Mouse (Mus musculus) forebrain, postnatal 0 days (tissue): ENCODE results near the gene Gm44790. TPM values are rescaled to one million over a fixed set of nuclear protein-coding genes. Genes with fewer than 3 reads are reported as not detected.

Experiments
- ATAC-seq: fragments of 200-750 bp; cut with Nextera tagmentation; 2 replicates; pipeline ENCODE4 v1.8.0; 2017; ENCODE audit warnings: mild to moderate bottlenecking, moderate library complexity
- DNase-seq: peaks from one replicate; pipeline ENCODE4 v3.0.0-alpha.2; 2015
- H3K27ac ChIP-seq: fragments of 300-500 bp; sonication (generic); 2 replicates; pipeline ENCODE4 v1.5.1; 2014; ENCODE audit warnings: low read depth, mild to moderate bottlenecking, antibody characterized with exemption, low read length, moderate library complexity, mixed read lengths
- H3K27me3 ChIP-seq: fragments of 300-500 bp; sonication (generic); 2 replicates; pipeline ENCODE4 v1.6.1; 2014; ENCODE audit warnings: mild to moderate bottlenecking, low read length, mixed read lengths; ENCODE audit not compliant: insufficient read depth
- H3K36me3 ChIP-seq: fragments of 300-500 bp; sonication (generic); 2 replicates; pipeline ENCODE4 v1.6.1; 2014; ENCODE audit warnings: mild to moderate bottlenecking, moderate library complexity; ENCODE audit not compliant: insufficient read depth
- H3K4me1 ChIP-seq: fragments of 300-500 bp; sonication (generic); 2 replicates; pipeline ENCODE4 v1.6.1; 2014; ENCODE audit warnings: antibody characterized with exemption; ENCODE audit not compliant: insufficient read depth
- H3K4me2 ChIP-seq: fragments of 300-500 bp; sonication (generic); 2 replicates; pipeline ENCODE4 v1.6.1; 2014; ENCODE audit warnings: low read depth, mild to moderate bottlenecking, moderate library complexity
- H3K4me3 ChIP-seq: fragments of 300-500 bp; sonication (generic); 2 replicates; pipeline ENCODE4 v1.5.1; 2014; ENCODE audit warnings: low read depth, low read length, mixed read lengths
- H3K9ac ChIP-seq: fragments of 300-500 bp; sonication (generic); 2 replicates; pipeline ENCODE4 v1.6.1; 2014; ENCODE audit warnings: mild to moderate bottlenecking
- H3K9me3 ChIP-seq: fragments of 300-500 bp; sonication (generic); 2 replicates; pipeline ENCODE4 v1.6.1; 2016; ENCODE audit warnings: low read length
- CTCF ChIP-seq: sonication (generic); IDR thresholded peaks from 2 replicates; pipeline ENCODE4 v1.5.1; 2016; ENCODE audit warnings: antibody characterized with exemption, control low read depth, low read depth
- WGBS: fragments of 180-500 bp; shearing (Covaris S2); extraction: QIAGEN DNeasy Blood & Tissue Kit; methylation state at CpG from one replicate; pipeline ENCODE4 v1.1.7; 2014; 5-methylcytosine and 5-hydroxymethylcytosine counted together
- polyA plus RNA-seq: library from polyadenylated mRNA; unstranded; fragments of >200 nt; fragmentation: Nextera tagmentation; extraction: Ambion mirVana; gene quantifications from 2 replicates; pipeline ENCODE4 v1.2.1, GENCODE M21; 2015
- total RNA-seq: library from RNA; depleted of rRNA; stranded (reverse); fragments of >200 nt; gene quantifications from 2 replicates; pipeline ENCODE4 v1.2.3, GENCODE M21; 2014

The Gm44790 gene
- total and polyA plus RNA-seq, 2 experiments from 2014 or later: 0.67 TPM; not detected in 1

- 88% methylated on average over 12 of the region's 12 CpGs for WGBS
- Histone ChIP-seq H3K36me3 (peaks cover 63% of the 10 kb centered on the region), H3K9me3 (no peaks in the 10 kb centered on the region), H3K4me3 (no peak overlapping the region), H3K27ac (no peak overlapping the region), H3K4me1 (no peaks in the 10 kb centered on the region), H3K4me2 (no peak overlapping the region), H3K9ac (no peak overlapping the region), H3K27me3 (no peaks in the 10 kb centered on the region)
- DNase-seq (no peak), ATAC-seq (no peak)
- TF ChIP-seq CTCF: no peak
These were observed 39.1 kb upstream of the Gm44790 start for GRCm38 (mm10) chr6:86387313-86387712.

GRCm38 (mm10) chr6:86388461-86388860 is 38.0 kb upstream of the Gm44790 start:
- no peaks in the 10 kb centered on the region for H3K9me3 ChIP-seq
- H3K27ac ChIP-seq: no peak overlapping the region
- H3K4me2 ChIP-seq: no peak overlapping the region
- WGBS: 90% methylated on average over 18 of the region's 18 CpGs
- no peaks in the 10 kb centered on the region for H3K27me3 ChIP-seq
- H3K4me1 ChIP-seq: no peaks in the 10 kb centered on the region
- peaks cover 66% of the 10 kb centered on the region for H3K36me3 ChIP-seq
- no peak overlapping the region for H3K4me3 ChIP-seq
- no peak overlapping the region for H3K9ac ChIP-seq
- DNase-seq (no peak), ATAC-seq (no peak)
- TF ChIP-seq CTCF: no peak

GRCm38 (mm10) chr6:86391326-86391725 is 35.1 kb upstream of the Gm44790 start:
- peaks cover 7% of the 10 kb centered on the region; the same call in 1 of the 2 replicates for H3K4me1 ChIP-seq
- H3K36me3 ChIP-seq: peaks cover 58% of the 10 kb centered on the region
- H3K9me3 ChIP-seq: no peaks in the 10 kb centered on the region
- H3K27me3 ChIP-seq: no peaks in the 10 kb centered on the region
- no peak overlapping the region for H3K27ac ChIP-seq
- no peak overlapping the region for H3K9ac ChIP-seq
- TF ChIP-seq CTCF: peak; percentile 47
- 96% methylated on average over 5 of the region's 5 CpGs for WGBS
- no peak overlapping the region for H3K4me3 ChIP-seq
- DNase-seq: no peak
- no peak for ATAC-seq
- H3K4me2 ChIP-seq: no peak overlapping the region

- 97% methylated on average over 1 of the region's 1 CpGs for WGBS
- H3K4me2 ChIP-seq: no peak overlapping the region
- no peak overlapping the region for H3K27ac ChIP-seq
- TF ChIP-seq CTCF: 0 out of 2 replicates have a peak, but pooled peaks have one; percentile 18
- peaks cover 47% of the 10 kb centered on the region for H3K36me3 ChIP-seq
- no peak overlapping the region for H3K4me3 ChIP-seq
- no peaks in the 10 kb centered on the region for H3K9me3 ChIP-seq
- H3K9ac ChIP-seq: no peak overlapping the region
- DNase-seq (no peak), ATAC-seq (no peak)
- H3K27me3 ChIP-seq: no peaks in the 10 kb centered on the region
- peaks cover 13% of the 10 kb centered on the region for H3K4me1 ChIP-seq
These were observed 33.3 kb upstream of the Gm44790 start for GRCm38 (mm10) chr6:86393187-86393586.

DNA sequence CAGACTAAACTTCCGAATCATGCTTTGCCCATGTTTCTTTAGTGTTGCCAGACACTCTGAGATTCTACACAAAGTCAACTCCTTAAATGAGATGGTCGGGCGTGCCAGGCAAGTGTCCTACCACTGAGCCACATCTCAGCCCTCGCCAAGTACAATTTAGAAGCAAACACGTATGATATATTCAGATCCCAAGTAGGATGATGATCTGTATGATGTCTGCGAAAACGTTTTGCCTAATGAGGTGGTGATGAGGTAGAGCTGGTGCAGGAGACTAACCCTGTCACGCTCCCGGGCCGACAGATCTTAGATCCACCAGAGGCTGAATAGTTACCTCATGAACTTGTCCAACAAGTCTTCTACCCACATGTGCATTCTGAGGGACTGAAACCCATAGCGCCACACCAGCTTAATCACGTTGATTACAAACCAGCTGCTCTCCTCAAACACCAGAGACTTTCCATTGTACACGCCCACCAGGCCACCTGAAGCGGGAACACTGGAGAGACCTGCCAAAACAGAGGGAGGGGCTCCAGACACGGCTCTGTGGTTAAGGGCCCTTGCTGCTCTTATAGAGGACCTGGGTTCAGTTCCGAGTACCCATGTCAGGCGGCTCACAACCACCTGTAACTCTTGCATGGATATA is 32.3 kb upstream of the Gm44790 start:
- peaks cover 13% of the 10 kb centered on the region for H3K4me1 ChIP-seq
- peaks cover 37% of the 10 kb centered on the region for H3K36me3 ChIP-seq
- no peak for DNase-seq
- 90% methylated on average over 17 of the region's 17 CpGs for WGBS
- no peak overlapping the region for H3K27ac ChIP-seq
- H3K4me2 ChIP-seq: no peak overlapping the region
- H3K9ac ChIP-seq: no peak overlapping the region
- TF ChIP-seq CTCF: no peak
- no peaks in the 10 kb centered on the region for H3K9me3 ChIP-seq
- H3K4me3 ChIP-seq: no peak overlapping the region
- ATAC-seq: no peak
- H3K27me3 ChIP-seq: no peaks in the 10 kb centered on the region

DNA sequence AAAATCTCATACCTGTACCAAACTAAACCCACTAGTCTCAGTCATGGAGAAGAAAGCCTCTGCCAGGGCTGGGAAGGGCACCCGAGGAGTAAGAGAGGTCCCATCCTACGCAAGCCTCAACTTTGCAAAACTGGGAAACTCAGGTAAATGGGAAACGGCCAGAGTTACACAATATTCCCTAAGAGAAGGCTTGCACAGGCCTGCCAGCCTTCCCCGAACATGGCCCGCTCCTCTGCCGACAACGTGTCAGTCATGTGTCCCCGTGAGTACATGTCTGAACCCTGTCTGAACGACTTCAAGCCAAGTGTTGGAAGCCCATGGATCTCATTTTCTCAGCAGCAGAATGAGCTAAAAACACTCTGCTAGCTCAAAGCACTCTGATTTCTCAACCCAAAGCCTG is 31.4 kb upstream of the Gm44790 start:
- DNase-seq: no peak
- peaks cover 29% of the 10 kb centered on the region for H3K36me3 ChIP-seq
- ATAC-seq: no peak
- H3K27ac ChIP-seq: no peak overlapping the region; the same call in 1 of the 2 replicates
- 81% methylated on average over 9 of the region's 9 CpGs for WGBS
- no peaks in the 10 kb centered on the region for H3K27me3 ChIP-seq
- H3K9ac ChIP-seq: no peak overlapping the region
- no peak for TF ChIP-seq CTCF
- no peaks in the 10 kb centered on the region for H3K9me3 ChIP-seq
- peak overlapping the region; percentile 85; the same call in 1 of the 2 replicates for H3K4me3 ChIP-seq
- peak overlapping the region; percentile 71 for H3K4me2 ChIP-seq
- H3K4me1 ChIP-seq: peaks cover 13% of the 10 kb centered on the region

GRCm38 (mm10) chr6:86395969-86396368 is 30.5 kb upstream of the Gm44790 start:
- Histone ChIP-seq H3K27ac (peak overlapping the region; percentile 95), H3K27me3 (no peaks in the 10 kb centered on the region), H3K9ac (peak overlapping the region; percentile 97), H3K4me3 (peak overlapping the region; percentile 85), H3K36me3 (peaks cover 19% of the 10 kb centered on the region), H3K4me1 (peaks cover 13% of the 10 kb centered on the region), H3K4me2 (peak overlapping the region; percentile 71), H3K9me3 (no peaks in the 10 kb centered on the region)
- DNase-seq: peak; percentile 29
- WGBS: 16% methylated on average over 10 of the region's 10 CpGs
- ATAC-seq: no peak
- no peak for TF ChIP-seq CTCF
